Mouse (Mus musculus): ENCODE results near the gene Dhdh. TPM values are rescaled to one million over a fixed set of nuclear protein-coding genes. Genes with fewer than 3 reads are reported as not detected.
A peak's percentile ranks its signal among the peaks of the same experiment; 100 is the strongest.

Dhdh gene
- total RNA-seq, 2 experiments from 2014 or later = 2.8 TPM

DNA sequence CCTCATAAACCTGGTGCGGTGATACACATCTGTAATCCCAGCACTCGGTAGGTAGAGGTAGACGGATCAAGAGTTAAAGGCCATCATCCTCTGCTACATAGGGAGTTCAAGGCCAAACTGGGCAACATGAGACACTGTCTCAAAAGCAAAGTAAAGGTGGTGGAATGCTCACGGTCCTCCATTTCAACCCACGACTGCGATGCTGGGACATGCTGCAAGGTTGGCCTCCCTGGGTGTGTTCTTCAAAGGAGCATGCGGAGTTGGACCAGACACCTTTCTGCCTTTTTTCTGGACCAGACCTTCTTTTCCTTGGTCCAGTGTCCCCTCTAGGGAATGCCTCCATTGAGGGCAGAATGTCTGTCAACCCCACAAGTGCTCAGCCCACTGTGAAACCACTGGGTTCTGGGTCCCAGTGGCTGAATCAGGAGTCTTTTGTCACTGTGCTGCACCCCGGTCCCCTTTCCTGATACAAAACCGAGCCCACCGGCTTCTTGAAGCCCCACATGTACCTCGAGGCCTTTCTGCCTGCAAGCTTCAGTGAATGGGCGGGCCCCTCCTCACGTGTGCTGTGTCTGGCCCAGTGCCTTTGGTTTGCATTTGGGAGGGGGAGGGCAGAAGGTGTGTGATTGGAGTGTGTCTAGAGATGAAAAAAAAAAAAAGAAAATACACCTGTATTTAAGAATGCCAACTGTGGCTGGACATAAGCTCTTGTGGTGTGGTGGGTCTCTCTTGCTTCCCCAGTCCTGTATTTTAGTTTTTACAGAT is 32.5 kb downstream of the Dhdh start:
- no peak for DNase-seq (ENCODE audit: low spot score in 2 of 2)

DNA sequence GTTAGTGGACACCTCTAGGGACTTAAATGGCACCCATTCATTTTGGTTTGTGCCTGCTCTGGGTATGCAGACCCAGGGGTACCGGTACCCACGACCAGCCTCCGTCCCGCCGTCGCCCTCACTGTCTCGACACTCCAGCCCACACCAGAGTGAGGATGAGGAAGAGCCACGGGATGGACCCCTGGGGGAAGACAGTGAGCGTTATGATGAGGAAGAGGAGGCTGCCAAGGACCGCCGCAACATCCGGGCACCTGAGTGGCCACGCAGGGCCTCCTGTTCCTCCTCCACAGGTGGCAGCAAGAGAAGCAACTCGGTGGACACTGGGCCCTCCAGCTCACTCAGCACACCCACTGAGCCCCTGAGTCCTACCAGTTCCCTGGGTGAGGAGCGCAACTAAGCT is 33.6 kb downstream of the Dhdh start:
- no peak for DNase-seq (ENCODE audit: low spot score in 2 of 2)

DNA sequence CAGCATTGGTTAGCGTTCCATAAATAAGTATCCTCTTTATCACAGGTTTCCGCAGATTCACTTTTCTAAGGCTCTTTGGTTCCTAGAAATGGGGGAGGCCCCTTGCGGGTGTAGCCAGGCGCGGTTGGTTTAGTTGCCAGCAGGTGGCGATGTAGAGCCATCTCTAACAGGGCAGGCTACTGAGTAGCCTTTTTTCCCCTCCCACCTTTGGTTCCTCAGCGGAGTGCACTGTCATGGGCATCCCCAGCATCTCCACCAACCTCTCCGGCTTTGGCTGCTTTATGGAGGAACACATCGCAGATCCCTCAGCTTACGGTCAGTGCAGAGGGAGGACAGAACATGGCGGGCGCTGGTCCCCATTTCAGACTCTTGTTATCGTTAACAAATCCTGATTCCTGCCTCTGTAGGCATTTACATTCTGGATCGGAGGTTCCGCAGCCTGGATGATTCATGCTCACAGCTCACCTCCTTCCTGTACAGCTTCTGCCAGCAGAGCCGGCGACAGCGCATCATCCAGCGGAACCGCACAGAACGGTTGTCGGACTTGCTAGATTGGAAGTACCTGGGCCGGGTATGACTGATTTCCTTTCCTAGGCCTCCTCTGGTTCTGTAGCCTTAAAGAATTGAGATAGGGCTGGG is 37.1 kb downstream of the Dhdh start:
- peak; percentile 82 to 85 for DNase-seq (ENCODE audit: low spot score in 2 of 2)

DNA sequence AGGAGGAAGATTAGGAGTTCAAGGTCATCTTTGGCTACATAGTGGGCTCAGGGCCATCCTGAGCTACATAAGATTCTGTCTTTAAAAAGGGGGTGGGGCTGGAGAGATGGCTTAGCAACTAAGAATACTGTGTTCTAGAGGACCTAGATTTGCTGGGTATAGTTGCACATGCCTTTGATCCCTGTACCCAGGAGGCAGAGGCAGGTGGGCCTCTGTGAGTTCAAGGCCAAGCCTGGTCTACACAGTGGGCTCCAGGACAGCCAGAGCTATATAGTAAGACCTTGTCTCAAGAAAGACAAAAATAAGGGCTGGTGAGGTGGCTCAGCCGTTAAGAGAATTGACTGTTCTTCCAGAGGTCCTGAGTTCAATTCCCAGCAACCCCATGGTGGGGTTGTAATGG is 38.6 kb downstream of the Dhdh start:
- no peak for DNase-seq (ENCODE audit: low spot score in 2 of 2)

DNA sequence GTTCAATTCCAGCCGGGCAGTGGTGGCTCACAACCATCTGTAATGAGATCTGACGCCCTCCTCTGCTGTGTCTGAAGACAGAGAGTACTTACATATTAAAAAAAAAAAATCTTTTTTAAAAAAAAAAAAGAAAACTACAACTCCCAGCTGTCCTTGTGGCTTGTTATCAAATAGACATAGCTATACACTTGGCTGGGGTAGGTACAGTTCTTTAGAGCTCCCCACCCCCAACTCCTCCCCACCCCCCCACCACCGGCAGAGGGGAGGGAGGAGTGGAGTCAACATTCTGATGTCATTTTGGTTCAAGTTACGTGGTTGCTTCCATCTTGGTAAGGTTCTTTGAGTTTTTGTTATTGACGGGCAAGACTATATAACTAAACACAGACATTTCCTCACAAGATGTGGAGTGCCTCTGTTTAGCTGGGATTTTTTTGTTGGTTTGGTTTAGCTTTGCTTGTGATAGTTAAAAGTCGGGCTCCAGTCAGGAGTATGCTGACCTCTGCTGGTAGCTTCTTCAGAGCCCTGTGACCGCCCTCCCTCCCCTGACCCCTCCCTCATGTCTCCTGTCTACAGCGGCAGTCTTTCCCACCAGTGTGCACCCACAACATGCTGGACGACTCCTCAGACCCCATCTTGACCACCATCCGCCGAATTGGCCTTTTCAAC is 41.1 kb downstream of the Dhdh start:
- DNase-seq (ENCODE audit: low spot score in 2 of 2) = no peak

DNA sequence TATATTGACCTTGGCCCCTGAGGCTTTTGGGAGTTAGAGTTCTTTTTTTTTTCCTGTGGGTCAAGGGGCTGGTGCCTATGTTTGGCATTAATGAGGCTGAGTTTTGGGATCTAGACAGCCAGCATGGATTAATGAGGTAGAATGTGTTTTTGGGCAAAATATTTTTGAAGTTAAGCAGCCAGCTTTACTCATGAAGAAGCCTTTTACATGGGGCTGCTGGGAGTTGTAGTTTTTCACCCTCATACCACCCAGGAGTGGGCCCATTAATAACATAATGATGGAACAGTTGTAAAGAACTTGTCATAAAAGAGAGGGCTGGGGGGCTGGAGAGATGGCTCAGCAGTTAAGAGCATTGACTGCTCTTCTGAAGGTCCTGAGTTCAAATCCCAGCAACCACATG is 42.0 kb downstream of the Dhdh start:
- no peak for DNase-seq (ENCODE audit: low spot score in 2 of 2)

DNA sequence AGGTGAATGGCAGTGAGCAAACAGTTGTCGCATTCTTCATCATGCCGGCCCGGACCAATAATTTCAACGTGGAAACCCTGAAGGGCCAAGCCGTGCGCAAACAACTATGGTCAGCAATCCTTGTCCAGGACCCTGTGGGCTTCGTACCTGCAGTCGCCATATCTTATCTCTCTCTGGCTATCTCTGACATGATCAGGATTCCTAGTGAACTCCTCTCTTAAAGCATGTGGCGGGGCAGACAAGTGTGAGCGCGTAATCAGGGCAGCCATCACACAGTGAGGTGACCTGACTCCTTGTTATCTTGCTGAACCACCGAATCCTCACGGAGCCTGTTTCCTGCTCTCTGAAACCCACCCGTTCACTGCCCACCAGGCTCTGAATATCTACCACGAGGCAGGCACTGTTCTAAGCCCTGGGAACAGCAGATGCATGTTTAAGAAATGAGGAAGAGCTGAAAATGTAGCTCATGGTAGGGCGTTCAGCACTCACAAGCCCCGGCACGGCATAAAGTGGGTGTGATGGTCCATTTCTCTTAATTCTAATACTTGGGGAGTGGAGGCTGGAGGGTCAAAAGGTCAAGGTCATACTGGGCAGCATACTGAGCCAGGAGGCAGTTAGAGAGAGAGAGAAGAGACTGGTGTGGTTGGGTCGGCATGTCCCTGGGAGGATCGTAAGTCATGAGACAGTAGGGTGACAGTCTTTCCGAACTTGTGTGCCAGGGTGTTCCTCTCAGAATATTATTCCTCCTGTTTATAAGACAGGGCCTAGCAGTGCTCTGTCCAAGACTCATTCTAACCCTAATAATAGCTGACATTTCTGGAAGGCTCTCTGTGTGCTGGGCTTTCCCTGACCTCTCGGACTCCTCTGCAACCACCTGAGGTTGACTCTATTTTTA is 44.8 kb downstream of the Dhdh start:
- DNase-seq (ENCODE audit: low spot score in 2 of 2) = no peak

DNA sequence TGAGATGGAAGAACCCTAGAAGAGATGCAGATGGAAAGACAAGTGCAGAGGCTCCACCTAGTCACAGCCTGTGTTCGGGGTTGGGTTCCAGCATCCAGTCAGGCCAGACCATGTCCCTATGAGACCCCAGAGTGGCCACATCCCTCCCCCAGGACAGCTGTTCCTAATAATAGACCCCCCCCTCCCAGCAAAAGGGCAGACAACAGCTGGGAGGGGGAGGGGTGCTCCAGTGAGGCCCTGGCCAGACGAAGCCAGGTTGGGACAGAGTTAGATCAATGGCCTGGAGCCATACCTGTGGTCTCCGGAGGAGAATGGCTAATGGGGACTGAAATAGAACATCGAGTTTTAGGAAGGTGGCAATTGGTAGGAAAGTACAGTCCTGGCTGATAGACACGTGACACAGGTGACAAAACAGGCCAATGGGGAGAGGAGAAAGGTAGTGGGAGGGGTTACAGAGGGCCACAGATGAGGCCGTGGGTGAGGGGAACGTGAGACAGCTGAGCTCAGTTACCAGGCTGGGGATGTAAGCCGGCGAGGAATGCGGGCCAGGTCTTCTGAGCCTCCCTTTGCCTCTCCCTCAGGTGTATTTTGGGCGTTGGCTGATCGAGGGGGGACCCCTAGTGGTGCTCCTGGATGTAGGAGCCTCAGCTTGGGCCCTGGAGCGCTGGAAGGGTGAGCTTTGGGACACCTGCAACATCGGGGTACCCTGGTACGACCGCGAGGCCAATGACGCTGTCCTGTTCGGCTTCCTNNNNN is 50.9 kb downstream of the Dhdh start, which contains the start of gene Ruvbl2:
TSS of gene Ruvbl2 (minus strand) at position 576 of the 756 bp plus-strand sequence.
- DNase-seq (ENCODE audit: low spot score in 2 of 2) = no peak

DNA sequence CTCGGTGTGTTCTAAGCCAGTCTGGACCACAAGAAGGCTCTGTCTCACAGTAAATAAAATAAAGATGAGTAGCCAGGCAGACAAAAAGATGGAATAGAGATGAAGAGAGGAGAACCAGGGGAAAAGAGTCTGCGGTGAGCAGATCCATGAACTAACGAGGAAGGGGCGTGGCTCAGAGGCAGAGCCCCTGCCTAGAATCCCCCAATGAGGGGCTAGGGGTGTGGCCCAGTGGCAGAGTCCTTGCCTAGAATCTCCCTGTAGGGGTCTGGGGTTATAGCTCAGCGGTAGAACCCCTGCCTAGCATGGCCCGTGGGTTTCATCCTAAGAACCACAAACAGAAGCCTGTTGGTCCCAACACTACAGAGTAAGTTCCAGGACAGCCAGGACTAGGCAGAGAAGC is 51.6 kb downstream of the Dhdh start:
- no peak for DNase-seq (ENCODE audit: low spot score in 2 of 2)

DNA sequence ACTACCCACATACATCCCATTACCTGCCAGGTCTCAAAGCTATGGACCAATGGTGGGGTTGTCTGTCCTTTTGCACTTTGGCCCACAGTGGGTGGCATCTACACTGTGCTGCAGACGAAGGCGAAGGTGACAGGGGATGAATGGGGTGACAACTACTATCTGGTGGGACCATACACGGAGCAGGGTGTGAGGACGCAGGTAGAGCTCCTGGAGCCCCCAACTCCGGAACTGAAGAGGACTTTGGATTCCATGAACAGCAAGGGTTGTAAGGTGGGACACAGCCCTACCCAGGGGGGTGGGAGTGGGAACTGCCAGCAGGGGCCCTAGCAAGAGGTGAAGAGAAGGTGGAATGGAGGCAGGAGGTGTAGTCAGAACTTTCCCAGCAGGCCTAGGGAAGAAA is 52.2 kb downstream of the Dhdh start:
- DNase-seq (ENCODE audit: low spot score in 2 of 2) = no peak

DNA sequence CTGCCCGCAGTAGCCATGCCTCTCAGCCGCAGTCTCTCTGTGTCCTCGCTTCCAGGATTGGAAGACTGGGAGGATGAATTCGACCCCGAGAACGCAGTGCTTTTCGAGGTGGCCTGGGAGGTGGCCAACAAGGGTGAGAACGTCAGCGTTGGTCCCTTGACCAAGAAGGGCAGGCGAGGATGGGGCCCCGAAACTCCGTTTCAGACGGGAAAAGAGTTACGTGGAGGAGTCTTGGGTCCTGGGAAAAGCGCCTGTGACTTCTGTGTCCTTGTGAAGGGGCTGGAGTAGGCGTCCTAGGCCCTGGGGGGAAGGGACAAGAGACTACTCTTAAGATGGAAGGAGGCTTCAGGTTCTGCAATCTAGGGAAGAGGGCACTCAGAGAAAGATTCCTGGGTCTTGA is 53.6 kb downstream of the Dhdh start:
- DNase-seq (ENCODE audit: low spot score in 2 of 2) = no peak

DNA sequence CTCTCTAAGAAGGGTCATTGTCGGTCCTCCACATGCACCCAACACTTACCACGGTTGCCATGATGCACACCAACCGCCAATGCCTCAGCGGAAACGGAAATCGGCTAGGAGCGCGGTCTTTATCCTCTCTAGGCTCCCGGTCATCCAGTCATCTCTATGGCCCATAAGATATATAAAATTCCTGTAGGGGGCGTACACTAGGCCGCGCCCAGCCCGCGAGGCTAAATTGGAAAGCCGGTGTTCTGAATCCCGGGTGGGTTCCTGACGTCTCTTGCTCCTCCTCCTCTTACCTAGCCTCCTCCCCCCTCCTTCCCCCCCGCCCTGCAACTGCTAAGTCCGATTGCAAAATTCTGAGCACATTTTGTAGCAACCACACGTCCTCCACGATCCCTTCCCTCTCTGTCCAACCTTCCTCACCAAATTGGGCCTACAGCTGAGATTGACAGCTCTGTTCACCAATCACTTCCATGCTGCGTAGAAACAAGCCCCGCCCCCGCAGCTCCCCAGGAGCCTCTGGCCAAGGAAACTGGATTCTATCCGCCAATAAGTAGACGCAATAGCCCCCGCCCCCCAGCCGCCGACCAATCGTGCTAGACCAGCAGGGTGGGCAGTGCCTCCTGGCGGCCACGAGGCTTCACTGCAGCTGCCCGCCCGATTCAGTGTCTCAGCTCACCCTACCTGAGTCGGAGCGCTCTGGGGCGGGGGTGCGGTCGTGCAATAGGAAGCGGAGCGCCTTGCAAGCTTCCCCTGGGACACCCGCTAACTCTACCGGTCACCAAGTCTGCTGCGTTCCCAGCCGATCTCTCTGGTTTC is 54.2 kb downstream of the Dhdh start, which contains the start of gene Gys1:
TSS of gene Gys1 (plus strand) at position 642 of the 813 bp plus-strand sequence.
- DNase-seq (ENCODE audit: low spot score in 2 of 2) = peak; percentile 100

DNA sequence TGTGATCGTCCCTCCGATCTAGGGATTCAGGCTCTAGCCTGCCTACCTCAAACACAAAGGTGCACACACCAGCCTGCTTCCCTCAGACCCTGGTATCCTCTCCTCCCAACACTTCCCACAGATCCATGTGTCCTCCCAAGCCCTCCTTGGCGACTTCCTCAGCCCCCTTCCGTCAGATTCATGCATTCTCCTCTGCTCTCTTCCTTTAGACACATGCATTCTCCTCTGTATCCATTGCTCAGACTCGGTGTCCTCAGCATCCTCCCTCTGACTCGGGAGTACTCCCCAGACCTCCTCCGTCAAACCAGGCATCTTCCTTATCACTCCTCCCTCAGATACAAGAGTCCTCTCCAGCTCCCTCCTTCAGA is 54.8 kb downstream of the Dhdh start:
- DNase-seq (ENCODE audit: low spot score in 2 of 2) = no peak

DNA sequence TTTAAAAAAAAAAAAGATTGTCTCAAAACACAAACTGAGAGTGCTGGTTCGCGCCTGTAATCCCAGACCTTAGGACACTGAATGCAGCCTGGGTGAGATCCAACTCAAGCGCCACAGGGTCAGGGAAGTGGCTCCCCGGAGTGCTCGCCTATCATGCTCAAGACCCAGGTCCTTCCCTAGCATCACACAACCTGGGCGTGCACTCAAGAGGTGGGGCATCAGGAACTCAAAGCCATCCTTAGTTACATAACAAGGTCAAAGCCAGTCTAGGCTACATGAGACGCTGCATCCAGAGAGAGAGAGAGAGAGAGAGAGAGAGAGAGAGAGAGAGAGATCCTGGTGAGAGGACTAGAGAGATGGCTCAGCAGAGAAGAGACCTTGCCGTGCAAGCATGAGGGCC is 62.0 kb downstream of the Dhdh start:
- DNase-seq (ENCODE audit: low spot score in 2 of 2) = no peak

DNA sequence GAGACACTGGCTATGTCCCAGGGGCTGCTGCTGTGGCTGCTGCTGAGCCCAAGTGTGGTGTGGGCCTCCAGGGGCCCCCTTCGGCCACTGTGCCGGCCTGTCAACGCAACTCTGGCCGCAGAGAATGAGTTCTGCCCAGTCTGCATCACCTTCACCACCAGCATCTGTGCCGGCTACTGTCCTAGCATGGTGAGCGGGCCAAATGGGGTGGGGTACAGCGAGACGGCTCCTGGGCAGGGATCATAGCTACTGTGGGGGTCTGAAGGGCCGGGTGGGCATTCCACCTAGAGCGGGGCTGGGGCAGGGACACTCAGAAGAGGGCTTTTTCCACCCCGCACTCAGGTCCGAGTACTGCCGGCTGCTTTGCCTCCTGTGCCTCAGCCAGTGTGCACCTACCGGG is 67.4 kb downstream of the Dhdh start:
- DNase-seq (ENCODE audit: low spot score in 2 of 2) = no peak

All from layer of hippocampus, postnatal 14 days (tissue).